Mouse (Mus musculus) kidney, adult 9 months (tissue): Measurements from ENCODE around the gene Itga8.
A peak's percentile ranks its signal among the peaks of the same experiment; 100 is the strongest.

ENCODE experiments used
- DNase-seq: peaks from one replicate; pipeline ENCODE4 v3.0.0; 2022

Itga8 gene

GRCm38 (mm10) chr2:12187646-12188045 lies 114.1 kb downstream of the Itga8 start:
- DNase-seq, result no peak

- DNase-seq, result no peak
These were observed 119.2 kb downstream of the Itga8 start for GRCm38 (mm10) chr2:12182402-12182948.

GRCm38 (mm10) chr2:12180635-12181034 lies 121.1 kb downstream of the Itga8 start:
- DNase-seq, result no peak

GRCm38 (mm10) chr2:12174722-12175427 lies 126.8 kb downstream of the Itga8 start:
- DNase-seq, result no peak

GRCm38 (mm10) chr2:12170221-12170620 lies 131.5 kb downstream of the Itga8 start:
- DNase-seq, result no peak

- DNase-seq, result peak; percentile 36
These were observed 141.2 kb downstream of the Itga8 start for GRCm38 (mm10) chr2:12160486-12160885.

GRCm38 (mm10) chr2:12157001-12157400 lies 144.7 kb downstream of the Itga8 start:
- DNase-seq, result peak; percentile 61

GRCm38 (mm10) chr2:12156401-12156800 lies 145.3 kb downstream of the Itga8 start:
- no peak for DNase-seq

GRCm38 (mm10) chr2:12154676-12155075 lies 147.0 kb downstream of the Itga8 start:
- no peak for DNase-seq

GRCm38 (mm10) chr2:12153551-12153950 lies 148.2 kb downstream of the Itga8 start:
- no peak for DNase-seq

- DNase-seq, result peak; percentile 63
These were observed 153.8 kb downstream of the Itga8 start for GRCm38 (mm10) chr2:12147902-12148301.

GRCm38 (mm10) chr2:12146612-12147011 lies 155.1 kb downstream of the Itga8 start:
- no peak for DNase-seq

GRCm38 (mm10) chr2:12138765-12139368 lies 162.9 kb downstream of the Itga8 start:
- DNase-seq, result no peak

GRCm38 (mm10) chr2:12126580-12126979 lies 175.1 kb downstream of the Itga8 start:
- DNase-seq, result no peak

GRCm38 (mm10) chr2:12115479-12115878 lies 186.2 kb downstream of the Itga8 start:
- no peak for DNase-seq

- DNase-seq, result no peak
These were observed 192.4 kb downstream of the Itga8 start for GRCm38 (mm10) chr2:12109306-12109705.

- DNase-seq, result no peak
These were observed 193.4 kb downstream of the Itga8 start for GRCm38 (mm10) chr2:12108306-12108705.

- no peak for DNase-seq
These were observed 194.5 kb downstream of the Itga8 start for GRCm38 (mm10) chr2:12107265-12107664.

- DNase-seq, result no peak
These were observed 198.5 kb downstream of the Itga8 start for GRCm38 (mm10) chr2:12103183-12103582.

- no peak for DNase-seq
These were observed 209.3 kb downstream of the Itga8 start for GRCm38 (mm10) chr2:12092203-12092984.

GRCm38 (mm10) chr2:12090993-12091392 lies 210.7 kb downstream of the Itga8 start:
- no peak for DNase-seq

GRCm38 (mm10) chr2:12085492-12085891 lies 216.2 kb downstream of the Itga8 start:
- DNase-seq, result no peak

- DNase-seq, result peak; percentile 6
These were observed 217.4 kb downstream of the Itga8 start for GRCm38 (mm10) chr2:12084341-12084740.
